Mouse (Mus musculus) thymus, postnatal 0 days (tissue): Measurements from ENCODE around the gene Nectin2. TPM values are rescaled to one million over a fixed set of nuclear protein-coding genes. Genes with fewer than 3 reads are reported as not detected.
"Not testable (repeated sequence)": the region's sequence is repeated elsewhere in the genome, so short reads cannot be mapped to it uniquely, and the experiment has no call there.

Experiments used
- DNase-seq: peaks from one replicate; pipeline ENCODE4 v3.0.0-alpha.2; 2015; ENCODE audit warnings: low spot score
- polyA plus RNA-seq: library from polyadenylated mRNA; unstranded; fragments of >200 nt; fragmentation: Nextera tagmentation; extraction: Ambion mirVana; gene quantifications from 2 replicates; pipeline ENCODE4 v1.2.1, GENCODE M21; 2015

The Nectin2 gene
- polyA plus RNA-seq, 1 experiment from 2014 or later: 7.1 TPM

- no peak for DNase-seq
These were observed 58.8 kb downstream of the Nectin2 start for GRCm38 (mm10) chr7:19691434-19691833.

- DNase-seq: no peak
These were observed 59.4 kb downstream of the Nectin2 start for GRCm38 (mm10) chr7:19690845-19691244.

GRCm38 (mm10) chr7:19688611-19689010 is 61.7 kb downstream of the Nectin2 start:
- no peak for DNase-seq

GRCm38 (mm10) chr7:19688101-19688500 is 62.2 kb downstream of the Nectin2 start:
- no peak for DNase-seq

GRCm38 (mm10) chr7:19686927-19687583 is 63.2 kb downstream of the Nectin2 start:
- not testable (repeated sequence) for DNase-seq

- DNase-seq: no peak
These were observed 63.8 kb downstream of the Nectin2 start for GRCm38 (mm10) chr7:19686521-19686920.

GRCm38 (mm10) chr7:19685374-19685773 is 64.9 kb downstream of the Nectin2 start:
- DNase-seq: no peak

- DNase-seq: no peak
These were observed 66.5 kb downstream of the Nectin2 start for GRCm38 (mm10) chr7:19683771-19684201.

- DNase-seq: no peak
These were observed 67.3 kb downstream of the Nectin2 start for GRCm38 (mm10) chr7:19682979-19683378.

- no peak for DNase-seq
These were observed 69.0 kb downstream of the Nectin2 start, which contains the start of the genes Gm44805 and Apoc4 for GRCm38 (mm10) chr7:19681202-19681694. TSS of gene Gm44805 (minus strand) at chr7:19681423. TSS of gene Apoc4 (minus strand) at chr7:19681479.

GRCm38 (mm10) chr7:19680702-19681101 is 69.6 kb downstream of the Nectin2 start:
- DNase-seq: no peak

- DNase-seq: no peak
These were observed 71.4 kb downstream of the Nectin2 start for GRCm38 (mm10) chr7:19678901-19679300.

GRCm38 (mm10) chr7:19677872-19678271 is 72.4 kb downstream of the Nectin2 start, which contains the start of gene Apoc2:
TSS of gene Apoc2 (minus strand) at chr7:19677941.
- no peak for DNase-seq

GRCm38 (mm10) chr7:19676662-19677061 is 73.6 kb downstream of the Nectin2 start:
- DNase-seq: no peak

- DNase-seq: no peak
These were observed 74.5 kb downstream of the Nectin2 start for GRCm38 (mm10) chr7:19675824-19676223.

- no peak for DNase-seq
These were observed 77.1 kb downstream of the Nectin2 start for GRCm38 (mm10) chr7:19673083-19673699.

GRCm38 (mm10) chr7:19671511-19671910 is 78.8 kb downstream of the Nectin2 start:
- no peak for DNase-seq

GRCm38 (mm10) chr7:19668947-19669721 is 81.1 kb downstream of the Nectin2 start:
- DNase-seq: peak; percentile 93

- no peak for DNase-seq
These were observed 82.8 kb downstream of the Nectin2 start for GRCm38 (mm10) chr7:19667434-19667833.

GRCm38 (mm10) chr7:19666750-19667149 is 83.5 kb downstream of the Nectin2 start:
- DNase-seq: peak; percentile 23
